Mouse (Mus musculus): ENCODE results near the gene Nsd2. TPM values are rescaled to one million over a fixed set of nuclear protein-coding genes. Genes with fewer than 3 reads are reported as not detected.
"Not testable (repeated sequence)": the region's sequence is repeated elsewhere in the genome, so short reads cannot be mapped to it uniquely, and the experiment has no call there.

Gene Nsd2
- polyA plus RNA-seq, 1 experiment from 2014 or later: 45.4 TPM

DNA sequence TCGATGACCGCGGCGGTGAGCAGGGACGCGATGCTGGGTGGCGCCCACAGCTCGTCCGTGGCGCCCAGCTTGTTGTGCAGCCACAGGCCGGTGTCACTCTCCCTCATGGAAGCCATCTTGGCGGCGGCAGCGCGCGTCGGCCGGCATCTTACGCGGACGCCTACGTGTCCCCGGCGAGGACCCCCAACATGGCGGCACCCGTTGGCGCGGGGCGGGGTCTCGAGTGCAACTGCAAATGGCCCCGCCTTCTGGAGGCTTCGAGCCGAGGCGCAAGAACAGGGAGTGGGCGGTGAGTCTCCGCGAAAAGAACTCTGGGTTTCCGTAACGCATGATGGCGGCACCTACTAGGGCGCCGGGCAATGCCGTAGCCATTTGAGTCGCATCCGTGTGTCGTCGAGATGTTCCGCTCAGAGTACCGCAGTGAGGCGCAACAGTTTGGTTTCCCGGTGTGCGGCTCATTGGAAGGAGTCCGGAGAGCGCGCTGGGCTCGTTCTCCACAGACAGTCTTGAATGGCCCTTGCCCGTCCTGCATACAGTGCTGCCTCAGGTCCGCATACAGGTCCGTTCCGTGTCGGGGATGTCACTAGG, 115.7 kb downstream of the Nsd2 start, which contains the start of gene Nelfa:
Nelfa (minus strand) TSS at position 294 of the 588 bp plus-strand sequence.
- under 1% methylated on average over 61 of the region's 61 CpGs for WGBS
- H3K27ac ChIP-seq: peak within 1 kb of the TSS; percentile 95
- peaks cover 25% of the 10 kb centered on the region for H3K4me1 ChIP-seq
- H3K4me2 ChIP-seq: peak within 1 kb of the TSS; percentile 74
- peaks cover 41% of the 10 kb centered on the region for H3K36me3 ChIP-seq
- no peaks in the 10 kb centered on the region for H3K27me3 ChIP-seq
- H3K4me3 ChIP-seq (replicated peaks): peak within 1 kb of the TSS; percentile 96
- H3K9me3 ChIP-seq (replicated peaks): no peaks in the 10 kb centered on the region
- peak within 1 kb of the TSS; percentile 85 for H3K9ac ChIP-seq
- ATAC-seq (replicated peaks; ENCODE audit: low FRiP score): peak; percentile 98

DNA sequence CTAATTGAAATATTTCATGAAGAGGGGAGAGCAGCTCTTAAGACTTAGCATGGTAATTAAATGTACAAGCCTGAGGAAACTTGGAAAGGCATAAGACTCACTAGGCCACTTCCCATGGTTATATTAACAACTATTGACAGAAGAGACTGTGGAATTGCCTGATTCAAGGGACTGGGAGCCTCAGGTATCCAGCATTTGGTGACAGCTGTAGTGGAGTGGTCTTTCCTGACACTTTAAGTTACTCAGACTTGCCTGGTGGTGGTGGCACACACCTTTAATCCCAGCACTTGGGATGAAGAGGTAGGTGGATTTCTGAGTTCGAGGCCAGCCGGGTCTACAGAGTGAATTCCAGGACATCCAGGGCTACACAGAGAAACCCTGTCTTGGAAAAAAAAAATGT, 116.7 kb downstream of the Nsd2 start:
- H3K36me3 ChIP-seq: peaks cover 35% of the 10 kb centered on the region
- 95% methylated on average over 2 of the region's 2 CpGs for WGBS
- H3K9me3 ChIP-seq (replicated peaks): peaks cover 6% of the 10 kb centered on the region; the same call in 1 of the 2 replicates
- ATAC-seq (replicated peaks; ENCODE audit: low FRiP score): no peak
- H3K27me3 ChIP-seq: no peaks in the 10 kb centered on the region
- no peak overlapping the region for H3K27ac ChIP-seq
- peak overlapping the region; percentile 74 for H3K4me2 ChIP-seq
- peak overlapping the region; percentile 60 for H3K9ac ChIP-seq
- peaks cover 25% of the 10 kb centered on the region for H3K4me1 ChIP-seq
- peak overlapping the region; percentile 96 for H3K4me3 ChIP-seq (replicated peaks)

DNA sequence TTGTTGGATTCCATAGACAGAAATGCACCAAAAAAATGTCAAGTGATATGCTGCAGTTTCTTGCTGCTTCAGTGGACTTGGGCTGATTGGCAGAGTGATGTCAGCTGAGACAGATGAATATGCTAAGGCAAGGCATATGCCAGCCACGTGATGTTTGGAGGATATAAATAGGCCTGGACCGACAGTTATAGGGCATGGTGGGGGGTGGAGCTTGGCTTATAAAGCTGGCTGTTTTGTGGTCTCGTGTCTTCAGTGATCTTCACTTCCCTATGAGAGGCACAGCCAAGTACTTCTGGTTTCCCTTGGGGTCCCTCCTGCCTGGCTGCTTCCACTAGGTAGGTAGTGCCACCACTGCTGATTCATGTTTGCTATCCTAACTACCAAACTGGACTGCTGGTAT, 117.9 kb downstream of the Nsd2 start:
- Histone ChIP-seq H3K4me3 (replicated peaks) (no peak overlapping the region), H3K4me2 (no peak overlapping the region), H3K27ac (no peak overlapping the region), H3K36me3 (peaks cover 29% of the 10 kb centered on the region), H3K9ac (no peak overlapping the region), H3K9me3 (replicated peaks) (peaks cover 11% of the 10 kb centered on the region; the same call in 1 of the 2 replicates), H3K27me3 (no peaks in the 10 kb centered on the region), H3K4me1 (peaks cover 25% of the 10 kb centered on the region)
- WGBS: 90% methylated on average over 3 of the region's 3 CpGs
- no peak for ATAC-seq (replicated peaks; ENCODE audit: low FRiP score)

GRCm38 (mm10) chr5:33947035-33947434, 126.5 kb downstream of the Nsd2 start:
- not testable (repeated sequence) for H3K36me3 ChIP-seq; ATAC-seq (replicated peaks; ENCODE audit: low FRiP score)
- WGBS: 87% methylated on average over 16 of the region's 16 CpGs

More at GRCm38 (mm10) chr5:33947035-33947434, 126.5 kb downstream of the Nsd2 start:
- H3K4me2 ChIP-seq; H3K4me1 ChIP-seq; H3K4me3 ChIP-seq (replicated peaks); H3K27ac ChIP-seq; H3K9ac ChIP-seq; H3K27me3 ChIP-seq: not testable (repeated sequence)
- peaks cover 32% of the 10 kb centered on the region for H3K9me3 ChIP-seq (replicated peaks)

Small RNAs within 50 kb of the gene (microRNA-seq; reads per million reads assigned to microRNA genes)
- not detected for gene Mir7024

Other genes with a start within 250 kb of the Nsd2 start
- gene Fam53a, start 191.1 kb upstream of the Nsd2 start, polyA plus RNA-seq (2015; fragmentation: Nextera tagmentation; extraction: Ambion mirVana): 54.5 and 60.4 TPM in 2 replicates
- gene Gm9903, start 190.8 kb upstream of the Nsd2 start, polyA plus RNA-seq (2015; fragmentation: Nextera tagmentation; extraction: Ambion mirVana): 0.36 and 0.79 TPM in 2 replicates
- gene Slbp, start 168.2 kb upstream of the Nsd2 start, polyA plus RNA-seq (2015; fragmentation: Nextera tagmentation; extraction: Ambion mirVana): 238 and 247 TPM in 2 replicates
- 192 and 195 TPM in 2 replicates for gene Tacc3, start 162.6 kb upstream of the Nsd2 start, polyA plus RNA-seq (2015; fragmentation: Nextera tagmentation; extraction: Ambion mirVana)
- gene Tmem129, start 162.3 kb upstream of the Nsd2 start, polyA plus RNA-seq (2015; fragmentation: Nextera tagmentation; extraction: Ambion mirVana): 37.4 and 37.5 TPM in 2 replicates
- 16.2 and 17.4 TPM in 2 replicates for gene Fgfr3, start 99.1 kb upstream of the Nsd2 start, polyA plus RNA-seq (2015; fragmentation: Nextera tagmentation; extraction: Ambion mirVana)
- gene Letm1, start 37.9 kb upstream of the Nsd2 start, polyA plus RNA-seq (2015; fragmentation: Nextera tagmentation; extraction: Ambion mirVana): 45.7 and 48.4 TPM in 2 replicates
- 62.3 and 64.1 TPM in 2 replicates for gene Nelfa, start 115.7 kb downstream of the Nsd2 start, polyA plus RNA-seq (2015; fragmentation: Nextera tagmentation; extraction: Ambion mirVana)
- 105 TPM in 2 replicates for gene Gm1673, start 162.7 kb downstream of the Nsd2 start, polyA plus RNA-seq (2015; fragmentation: Nextera tagmentation; extraction: Ambion mirVana)
- gene Nat8l, start 175.3 kb downstream of the Nsd2 start, polyA plus RNA-seq (2015; fragmentation: Nextera tagmentation; extraction: Ambion mirVana): 0.28 and 0.39 TPM in 2 replicates